Mouse (Mus musculus) adrenal gland (tissue): ENCODE measurements around the gene Gm42417.

Source experiments
- intact Hi-C: fragments of 180-260 bp; cut with DNase I; formaldehyde crosslinking; loops from one replicate; pipeline ENCODE4 v1.15.1; 2025

The Gm42417 gene

GRCm38 (mm10) chr1:36524058-36524457 lies 15.2 kb downstream of the Gm42417 start:
- intact Hi-C loops, result no loop called here

- intact Hi-C loops, result no loop called here
These were observed 15.8 kb downstream of the Gm42417 start for GRCm38 (mm10) chr1:36523332-36524013.

GRCm38 (mm10) chr1:36522210-36522609 lies 17.0 kb downstream of the Gm42417 start:
- intact Hi-C loops, result no loop called here

- intact Hi-C loops, result no loop called here
These were observed 19.6 kb downstream of the Gm42417 start for GRCm38 (mm10) chr1:36519626-36520025.

GRCm38 (mm10) chr1:36518259-36518658 lies 21.0 kb downstream of the Gm42417 start:
- intact Hi-C loops, result no loop called here

- intact Hi-C loops, result loop anchor here (2.0 kb wide), 1 partner anchor 25 kb away; the partner anchor contains the start of gene Gm42417
These were observed 25.5 kb downstream of the Gm42417 start for GRCm38 (mm10) chr1:36513718-36514117.

- intact Hi-C loops, result loop anchor here (2.0 kb wide), 1 partner anchor 25 kb away; the partner anchor contains the start of gene Gm42417
These were observed 25.9 kb downstream of the Gm42417 start for GRCm38 (mm10) chr1:36513310-36513709.

- intact Hi-C loops, result loop anchor here (2.0 kb wide), 1 partner anchor 26 kb away; the partner anchor contains the start of gene Gm42417
These were observed 26.3 kb downstream of the Gm42417 start for GRCm38 (mm10) chr1:36512966-36513280.

GRCm38 (mm10) chr1:36512089-36512965 lies 26.9 kb downstream of the Gm42417 start:
- intact Hi-C loops, result loop anchor here (2.0 kb wide), 1 partner anchor 26 kb away; the partner anchor contains the start of gene Gm42417

- intact Hi-C loops, result loop anchor here (2.0 kb wide), 1 partner anchor 27 kb away; the partner anchor contains the start of gene Gm42417
These were observed 27.8 kb downstream of the Gm42417 start, which contains the start of gene Cnnm3 for GRCm38 (mm10) chr1:36511289-36512021. TSS of gene Cnnm3 (plus strand) at chr1:36511867.

- intact Hi-C loops, result no loop called here
These were observed 31.0 kb downstream of the Gm42417 start for GRCm38 (mm10) chr1:36508238-36508637.

- intact Hi-C loops, result loop anchor here (5.0 kb wide), 1 partner anchor 174 kb away; no protein-coding TSS in a partner anchor
These were observed 38.0 kb downstream of the Gm42417 start for GRCm38 (mm10) chr1:36501261-36501660.

- intact Hi-C loops, result no loop called here
These were observed 41.9 kb downstream of the Gm42417 start for GRCm38 (mm10) chr1:36497312-36497711.

GRCm38 (mm10) chr1:36496719-36497118 lies 42.5 kb downstream of the Gm42417 start:
- intact Hi-C loops, result no loop called here

- intact Hi-C loops, result no loop called here
These were observed 45.9 kb downstream of the Gm42417 start for GRCm38 (mm10) chr1:36493299-36493698.

GRCm38 (mm10) chr1:36492416-36493139 lies 46.7 kb downstream of the Gm42417 start:
- intact Hi-C loops, result no loop called here

GRCm38 (mm10) chr1:36489661-36490060 lies 49.6 kb downstream of the Gm42417 start:
- intact Hi-C loops, result no loop called here

- intact Hi-C loops, result no loop called here
These were observed 52.1 kb downstream of the Gm42417 start for GRCm38 (mm10) chr1:36487111-36487510.

- intact Hi-C loops, result no loop called here
These were observed 54.1 kb downstream of the Gm42417 start for GRCm38 (mm10) chr1:36485080-36485479.

- intact Hi-C loops, result no loop called here
These were observed 55.4 kb downstream of the Gm42417 start for GRCm38 (mm10) chr1:36483825-36484224.
